Mouse (Mus musculus): Measurements from ENCODE around the gene Gdpd5. TPM values are rescaled to one million over a fixed set of nuclear protein-coding genes. Genes with fewer than 3 reads are reported as not detected.

The Gdpd5 gene
- polyA plus RNA-seq, 1 experiment from 2014 or later = 53.2 TPM

GRCm38 (mm10) chr7:99380491-99381213 is 562 bp upstream of the Gdpd5 start:
- no peaks in the 10 kb centered on the region for H3K9me3 ChIP-seq
- H3K4me1 ChIP-seq (replicated peaks) = peaks cover 63% of the 10 kb centered on the region
- peak overlapping the region; percentile 94 for H3K4me2 ChIP-seq
- WGBS = under 1% methylated on average over 24 of the region's 24 CpGs
- ATAC-seq (ENCODE audit: low FRiP score) = peak; percentile 25
- no peaks in the 10 kb centered on the region for H3K27me3 ChIP-seq
- H3K36me3 ChIP-seq = no peaks in the 10 kb centered on the region
- peak overlapping the region; percentile 92 for H3K9ac ChIP-seq
- peak overlapping the region; percentile 99 for H3K27ac ChIP-seq
- peak overlapping the region; percentile 85 for H3K4me3 ChIP-seq

DNA sequence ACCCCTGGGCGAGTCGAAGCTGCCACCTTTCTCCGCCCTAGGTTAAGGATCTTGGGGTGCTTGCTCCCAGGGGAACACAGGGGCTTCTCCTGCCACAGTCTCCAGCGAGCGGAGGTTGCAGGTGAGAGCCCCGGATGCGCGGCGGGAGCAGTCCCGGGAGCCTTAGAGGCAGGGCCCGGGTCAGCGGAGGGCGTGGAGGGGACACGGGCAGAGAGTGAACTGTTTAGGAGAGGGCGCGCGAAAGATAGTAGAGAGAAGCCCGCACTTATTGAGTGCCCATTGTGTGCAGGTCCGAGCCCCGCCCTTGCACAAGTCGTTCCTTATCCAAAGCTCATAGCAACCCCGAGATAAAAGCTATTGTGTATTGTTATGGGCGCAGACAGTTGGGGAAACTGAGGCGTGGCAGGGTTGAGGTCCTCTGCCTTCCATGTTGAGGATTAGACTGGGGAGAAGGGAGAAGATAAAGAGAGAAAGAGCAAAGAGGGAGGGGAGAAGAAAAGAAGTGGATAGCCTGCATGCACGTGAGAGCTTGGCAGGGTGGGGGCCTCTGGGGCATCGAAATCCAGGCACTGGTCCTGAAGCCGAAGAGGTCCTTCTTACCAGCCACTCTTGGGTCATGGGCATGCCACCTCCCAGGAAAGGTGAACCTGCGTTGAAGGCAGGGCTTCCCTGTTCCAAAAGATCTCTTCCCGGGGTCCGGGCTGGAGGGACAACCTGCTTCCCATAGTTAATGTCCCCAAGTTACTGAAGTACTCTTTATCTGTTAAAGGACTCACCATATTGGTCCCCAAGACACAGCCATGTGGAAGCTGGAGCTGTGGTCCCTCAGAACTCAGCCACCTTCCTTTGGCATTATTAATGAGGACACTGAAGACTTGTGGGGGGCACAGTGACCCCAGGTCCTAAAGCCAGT is 1.1 kb downstream of the Gdpd5 start:
- no peak for ATAC-seq (ENCODE audit: low FRiP score)

DNA sequence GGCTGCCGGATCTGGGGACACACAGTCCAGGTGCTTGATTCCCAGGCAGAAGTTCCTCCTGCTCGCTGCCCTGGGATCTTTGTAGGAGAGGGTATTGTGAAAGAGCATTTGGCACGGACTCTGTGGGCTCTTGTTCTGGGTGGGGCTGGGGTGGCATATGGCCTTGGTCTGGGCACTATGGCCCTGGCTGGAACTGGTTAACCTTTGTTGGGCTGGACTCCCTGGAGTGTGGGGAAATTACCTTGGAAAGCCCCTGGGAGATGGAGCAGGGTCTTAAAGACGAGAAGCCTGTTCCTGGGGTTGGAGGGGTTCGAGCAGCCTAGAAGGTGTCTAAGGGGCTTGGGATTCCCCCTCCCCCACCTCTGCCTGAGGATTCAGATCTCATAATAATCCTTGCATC is 2.0 kb downstream of the Gdpd5 start:
- peaks cover 82% of the 10 kb centered on the region for H3K4me1 ChIP-seq (replicated peaks)
- 34% methylated on average over 5 of the region's 5 CpGs for WGBS
- peak overlapping the region; percentile 99 for H3K27ac ChIP-seq

More for the DNA sequence above, 1.1 kb downstream of the Gdpd5 start:
- Histone ChIP-seq H3K4me2 (peak overlapping the region; percentile 94), H3K9ac (peak overlapping the region; percentile 92), H3K4me3 (peak overlapping the region; percentile 85), H3K36me3 (peaks cover 7% of the 10 kb centered on the region), H3K4me1 (replicated peaks) (peaks cover 76% of the 10 kb centered on the region), H3K9me3 (no peaks in the 10 kb centered on the region), H3K27me3 (no peaks in the 10 kb centered on the region), H3K27ac (peak overlapping the region; percentile 99)
- WGBS = 7% methylated on average over 30 of the region's 30 CpGs

DNA sequence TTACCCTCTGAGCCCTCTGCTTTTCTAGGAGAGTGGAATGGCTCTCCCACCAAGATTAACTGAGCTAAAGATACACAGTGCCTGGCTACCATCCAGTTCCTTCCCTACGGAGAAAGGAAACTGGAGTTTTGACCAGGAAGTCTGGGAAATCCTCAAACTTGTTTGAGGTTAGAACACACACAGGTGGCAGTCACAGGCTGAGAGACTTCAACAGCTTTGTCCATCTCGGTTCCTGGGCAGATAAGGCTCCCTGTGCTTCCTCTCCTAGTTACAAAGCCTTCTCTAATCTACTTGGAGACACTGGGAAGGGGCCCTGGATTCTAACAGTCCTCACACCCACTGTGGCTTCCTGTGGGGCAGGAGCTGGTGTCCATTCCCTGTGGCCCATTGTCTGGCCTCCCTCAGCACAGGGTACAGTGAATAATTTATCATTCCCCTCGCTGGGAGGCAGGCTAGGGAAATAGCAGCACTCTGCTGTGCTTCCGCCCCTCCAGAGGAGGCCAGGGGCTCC is 2.9 kb downstream of the Gdpd5 start:
- WGBS = 13% methylated on average over 4 of the region's 4 CpGs
- Histone ChIP-seq H3K4me2 (peak overlapping the region; percentile 94), H3K36me3 (peaks cover 25% of the 10 kb centered on the region), H3K4me1 (replicated peaks) (peaks cover 82% of the 10 kb centered on the region), H3K27me3 (no peaks in the 10 kb centered on the region), H3K27ac (peak overlapping the region; percentile 99), H3K9me3 (no peaks in the 10 kb centered on the region), H3K4me3 (peak overlapping the region; percentile 85), H3K9ac (peak overlapping the region; percentile 92)
- ATAC-seq (ENCODE audit: low FRiP score) = no peak

More for the DNA sequence above, 2.0 kb downstream of the Gdpd5 start:
- Histone ChIP-seq H3K27me3 (no peaks in the 10 kb centered on the region), H3K4me2 (peak overlapping the region; percentile 94), H3K4me3 (peak overlapping the region; percentile 85), H3K9me3 (no peaks in the 10 kb centered on the region), H3K9ac (peak overlapping the region; percentile 92), H3K36me3 (peaks cover 16% of the 10 kb centered on the region)
- no peak for ATAC-seq (ENCODE audit: low FRiP score)

- Histone ChIP-seq H3K4me1 (replicated peaks) (peaks cover 86% of the 10 kb centered on the region), H3K4me2 (peak overlapping the region; percentile 94; the same call in 1 of the 2 replicates), H3K9ac (peak overlapping the region; percentile 92), H3K36me3 (peaks cover 40% of the 10 kb centered on the region), H3K4me3 (no peak overlapping the region), H3K27ac (0 out of 2 replicates have a peak overlapping the region, but pooled peaks have one; percentile 5), H3K9me3 (no peaks in the 10 kb centered on the region), H3K27me3 (no peaks in the 10 kb centered on the region)
- no peak for ATAC-seq (ENCODE audit: low FRiP score)
- WGBS = 53% methylated on average over 5 of the region's 5 CpGs
Observed at GRCm38 (mm10) chr7:99386030-99386429, 4.8 kb downstream of the Gdpd5 start.

DNA sequence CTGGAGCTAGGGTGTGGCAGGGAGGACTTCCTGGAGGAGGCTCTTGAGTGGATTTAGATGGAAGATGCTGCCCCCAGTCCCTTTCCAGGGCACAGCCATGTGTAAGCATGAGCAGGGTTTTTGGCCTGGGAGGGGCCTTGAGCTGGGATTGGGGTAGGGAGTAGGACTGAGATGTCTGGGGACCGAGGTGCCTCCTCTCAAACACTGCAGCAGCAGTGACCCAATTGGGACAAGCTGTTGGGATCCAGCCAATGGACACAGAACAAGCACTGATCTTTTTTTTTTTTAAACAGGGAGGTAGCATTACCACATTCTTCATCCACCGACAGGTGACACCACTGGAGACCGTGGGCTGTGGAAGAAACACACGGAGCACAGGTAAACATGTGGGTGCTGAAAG is 5.6 kb downstream of the Gdpd5 start:
- Histone ChIP-seq H3K4me3 (no peak overlapping the region), H3K27me3 (no peaks in the 10 kb centered on the region), H3K9me3 (no peaks in the 10 kb centered on the region), H3K4me2 (no peak overlapping the region), H3K36me3 (peaks cover 48% of the 10 kb centered on the region), H3K9ac (no peak overlapping the region), H3K27ac (no peak overlapping the region), H3K4me1 (replicated peaks) (peaks cover 87% of the 10 kb centered on the region)
- no peak for ATAC-seq (ENCODE audit: low FRiP score)
- 93% methylated on average over 4 of the region's 4 CpGs for WGBS

DNA sequence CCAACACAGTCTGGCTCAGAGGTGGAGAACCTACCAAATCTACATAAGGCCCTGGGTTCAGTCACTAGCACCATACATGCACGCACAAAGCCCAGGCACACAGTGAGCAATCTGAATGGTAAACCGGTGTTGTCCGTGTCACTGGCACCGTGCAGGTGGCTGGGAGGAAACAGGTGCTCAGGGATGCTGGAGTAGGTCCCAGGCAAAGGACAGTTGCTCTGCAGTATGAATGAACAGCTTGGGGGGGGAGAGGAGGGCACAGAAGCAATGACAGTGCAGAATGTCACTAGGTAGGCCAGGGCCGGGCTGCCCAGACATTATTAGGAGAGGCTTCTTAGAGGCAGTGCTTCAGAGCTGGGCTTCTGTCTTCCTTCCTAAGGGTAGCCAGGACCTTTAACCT is 6.1 kb downstream of the Gdpd5 start:
- no peak overlapping the region for H3K9ac ChIP-seq
- H3K27ac ChIP-seq = no peak overlapping the region
- H3K4me3 ChIP-seq = no peak overlapping the region
- peaks cover 84% of the 10 kb centered on the region for H3K4me1 ChIP-seq (replicated peaks)
- no peaks in the 10 kb centered on the region for H3K27me3 ChIP-seq
- WGBS = 90% methylated on average over 5 of the region's 5 CpGs
- ATAC-seq (ENCODE audit: low FRiP score) = no peak
- no peaks in the 10 kb centered on the region for H3K9me3 ChIP-seq
- no peak overlapping the region for H3K4me2 ChIP-seq
- peaks cover 53% of the 10 kb centered on the region for H3K36me3 ChIP-seq

DNA sequence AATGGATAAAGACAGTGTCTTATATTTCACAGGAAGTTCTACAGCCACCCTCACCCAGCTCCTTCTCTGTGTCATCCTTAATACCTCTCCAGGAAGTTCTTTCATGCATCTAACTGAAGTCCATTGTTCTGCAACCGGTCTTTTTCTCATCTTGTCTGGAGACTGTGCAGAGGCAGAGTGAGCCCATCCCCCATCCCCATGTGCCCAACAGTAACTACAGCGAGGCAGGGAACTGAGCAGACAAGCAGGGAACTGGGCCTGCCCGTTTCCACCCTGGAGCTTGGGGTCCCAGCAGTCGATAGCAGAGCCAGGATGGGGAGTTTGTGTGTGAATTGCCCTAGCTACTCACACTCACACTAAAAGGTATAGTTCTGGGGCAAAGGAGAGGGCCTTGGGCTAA is 9.3 kb downstream of the Gdpd5 start:
- Histone ChIP-seq H3K4me3 (no peak overlapping the region), H3K4me2 (no peak overlapping the region), H3K9me3 (no peaks in the 10 kb centered on the region), H3K27ac (no peak overlapping the region), H3K9ac (no peak overlapping the region), H3K36me3 (peaks cover 83% of the 10 kb centered on the region), H3K4me1 (replicated peaks) (peaks cover 69% of the 10 kb centered on the region), H3K27me3 (no peaks in the 10 kb centered on the region)
- no peak for ATAC-seq (ENCODE audit: low FRiP score)
- WGBS = 17% methylated on average over 4 of the region's 4 CpGs

DNA sequence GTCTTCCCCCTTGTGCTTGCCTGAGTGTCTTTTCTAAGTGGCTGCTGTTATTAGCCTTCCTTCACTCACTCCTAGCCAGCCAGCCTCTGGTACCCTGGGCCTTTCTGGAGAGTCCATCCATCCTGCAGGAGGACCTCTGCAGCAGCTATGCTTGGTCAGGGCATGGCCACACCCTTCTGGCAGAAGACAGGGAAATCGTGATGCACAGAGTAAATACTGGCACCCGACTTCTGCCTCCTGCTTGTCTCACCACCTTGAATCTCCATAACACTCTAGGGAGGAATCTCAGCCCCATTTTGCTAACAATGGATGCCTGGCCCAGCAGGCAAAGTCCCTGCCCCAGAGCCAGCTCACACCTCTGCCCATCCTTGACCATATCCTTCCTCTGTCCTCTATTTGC is 11.5 kb downstream of the Gdpd5 start:
- Histone ChIP-seq H3K27me3 (no peaks in the 10 kb centered on the region), H3K4me1 (replicated peaks) (peaks cover 71% of the 10 kb centered on the region), H3K4me2 (no peak overlapping the region), H3K36me3 (peaks cover 81% of the 10 kb centered on the region), H3K9ac (no peak overlapping the region; the same call in 1 of the 2 replicates), H3K9me3 (no peaks in the 10 kb centered on the region), H3K27ac (no peak overlapping the region), H3K4me3 (no peak overlapping the region)
- ATAC-seq (ENCODE audit: low FRiP score) = no peak
- WGBS = 74% methylated on average over 2 of the region's 2 CpGs

DNA sequence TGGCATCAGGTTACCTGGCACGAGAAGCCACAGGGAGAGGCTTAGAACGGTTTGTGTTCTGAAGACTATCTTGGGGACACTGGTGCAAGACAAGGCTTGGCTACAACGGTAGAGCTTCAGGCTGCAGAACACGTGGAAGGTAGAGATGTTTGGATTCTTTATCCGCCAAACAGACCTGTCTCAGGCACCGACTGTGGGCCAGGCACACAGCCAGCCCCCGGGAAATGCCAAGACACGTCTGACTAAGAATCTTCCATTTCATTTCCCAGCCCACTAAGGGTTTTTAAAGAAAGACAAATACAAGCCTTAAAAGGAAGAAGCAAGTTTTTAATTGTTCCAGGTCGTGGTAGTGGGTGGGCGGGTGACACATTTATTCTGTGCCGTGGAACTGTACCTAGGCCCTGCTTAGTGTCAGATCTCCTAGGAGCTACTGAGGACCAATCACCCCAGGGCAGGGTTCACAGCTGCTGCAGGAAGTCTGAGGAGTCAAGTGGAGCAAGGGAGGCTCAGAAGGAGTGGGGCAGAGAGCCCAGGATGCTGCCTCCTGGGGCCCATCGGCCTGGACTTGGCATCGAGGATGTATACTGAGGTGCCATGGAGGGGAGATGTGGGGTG is 12.6 kb downstream of the Gdpd5 start:
- no peaks in the 10 kb centered on the region for H3K9me3 ChIP-seq
- H3K27me3 ChIP-seq = no peaks in the 10 kb centered on the region
- H3K9ac ChIP-seq = no peak overlapping the region
- 88% methylated on average over 13 of the region's 13 CpGs for WGBS
- H3K4me3 ChIP-seq = no peak overlapping the region
- no peak overlapping the region for H3K27ac ChIP-seq
- ATAC-seq (ENCODE audit: low FRiP score) = no peak
- no peak overlapping the region for H3K4me2 ChIP-seq
- H3K36me3 ChIP-seq = peaks cover 76% of the 10 kb centered on the region
- H3K4me1 ChIP-seq (replicated peaks) = peaks cover 62% of the 10 kb centered on the region

DNA sequence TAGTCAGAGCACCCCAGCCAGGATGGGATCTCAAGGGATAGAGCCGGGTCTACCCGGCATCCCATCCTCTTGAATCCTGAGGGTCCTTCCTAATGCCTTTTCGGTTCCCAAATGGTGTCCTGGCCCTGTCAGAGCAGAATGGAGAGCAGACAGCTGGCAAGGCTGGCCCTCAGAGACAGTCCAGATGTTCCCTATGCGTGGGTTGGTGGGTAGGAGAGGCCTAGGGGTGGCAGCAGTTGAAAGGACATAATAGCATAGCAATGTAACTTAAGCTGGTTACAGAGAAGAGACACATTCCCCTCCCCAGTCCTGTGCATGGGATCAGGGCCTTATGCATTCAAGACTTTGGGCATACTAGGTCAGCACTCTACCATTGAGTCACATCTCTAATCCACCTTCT is 14.2 kb downstream of the Gdpd5 start:
- no peak overlapping the region for H3K4me2 ChIP-seq
- peak overlapping the region; percentile 44; the same call in 1 of the 2 replicates for H3K27ac ChIP-seq
- peak overlapping the region; percentile 24; the same call in 1 of the 2 replicates for H3K9ac ChIP-seq
- WGBS = 68% methylated on average over 4 of the region's 4 CpGs
- H3K27me3 ChIP-seq = no peaks in the 10 kb centered on the region
- 0 out of 2 replicates have a peak, but pooled peaks have one; percentile 9 for ATAC-seq (ENCODE audit: low FRiP score)
- H3K4me3 ChIP-seq = no peak overlapping the region
- peaks cover 47% of the 10 kb centered on the region for H3K4me1 ChIP-seq (replicated peaks)
- H3K36me3 ChIP-seq = peaks cover 79% of the 10 kb centered on the region
- no peaks in the 10 kb centered on the region for H3K9me3 ChIP-seq

Data from hindbrain, embryonic 13.5 days (tissue).